Mouse (Mus musculus): ENCODE data around the gene Sox6. TPM values are rescaled to one million over a fixed set of nuclear protein-coding genes. Genes with fewer than 3 reads are reported as not detected.
A peak's percentile ranks its signal among the peaks of the same experiment; 100 is the strongest.

Gene Sox6
- total RNA-seq (2015) (0.45 and 3.8 TPM in 2 replicates), total RNA-seq (2017) (0.99 and 1.2 TPM in 2 replicates)

DNA sequence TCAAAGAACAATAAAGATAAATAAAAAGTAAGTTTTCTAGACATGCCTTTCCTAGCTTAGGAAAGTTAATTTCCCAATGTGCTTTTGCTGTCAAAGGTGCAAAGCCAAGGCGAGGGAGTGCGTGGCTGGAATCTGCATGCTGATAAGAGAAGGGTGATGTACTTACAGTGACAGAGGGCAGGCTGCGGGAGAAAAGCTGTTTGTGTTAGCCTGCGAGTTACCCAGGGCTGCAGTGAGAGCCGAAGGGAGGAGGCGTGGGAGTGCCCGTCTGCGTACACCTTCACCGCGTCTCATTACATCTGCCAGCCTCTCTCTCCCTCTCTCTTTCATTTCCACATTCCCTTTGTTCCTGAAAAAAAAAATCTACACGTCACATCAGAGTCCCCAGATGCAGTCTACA lies at the start of gene Sox6:
Gene Sox6 (minus strand): TSS at position 286 of the 400 bp plus-strand sequence.
- no peak for ATAC-seq (ENCODE audit: poor library complexity, severe bottlenecking)

DNA sequence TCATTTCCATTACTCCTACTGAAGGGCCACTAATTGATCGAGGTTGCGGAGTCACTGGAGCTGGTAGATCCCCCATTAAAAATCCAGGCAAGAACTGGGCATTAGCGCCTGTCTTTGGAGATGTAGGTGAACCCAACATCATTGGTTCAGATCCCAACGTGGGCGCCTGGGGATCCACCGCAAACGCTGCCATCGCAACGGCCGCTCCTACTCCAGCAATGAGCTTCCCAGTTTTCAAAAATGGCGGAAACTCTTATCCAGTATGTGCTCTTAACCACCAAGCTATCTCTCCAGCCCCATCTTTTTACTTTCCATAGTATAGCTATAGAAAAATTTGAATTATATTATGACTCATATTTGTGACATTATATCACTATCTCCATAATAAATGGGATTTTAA lies 45.8 kb upstream of the Sox6 start, which contains the start of gene Gm4353:
Gene Gm4353 (minus strand): TSS at position 270 of the 400 bp plus-strand sequence.
- ATAC-seq (ENCODE audit: poor library complexity, severe bottlenecking), result peak; percentile 94

GRCm38 (mm10) chr7:116060739-116061138 lies 22.1 kb upstream of the Sox6 start:
- no peak for ATAC-seq (ENCODE audit: poor library complexity, severe bottlenecking)

- no peak for ATAC-seq (ENCODE audit: poor library complexity, severe bottlenecking)
These were observed 1.9 kb upstream of the Sox6 start for GRCm38 (mm10) chr7:116040470-116041019.

GRCm38 (mm10) chr7:116039538-116040466 lies 1.2 kb upstream of the Sox6 start:
- peak; percentile 92 for ATAC-seq (ENCODE audit: poor library complexity, severe bottlenecking)

- no peak for ATAC-seq (ENCODE audit: poor library complexity, severe bottlenecking)
These were observed 571 bp upstream of the Sox6 start, which contains the start of gene 1110004F10Rik for GRCm38 (mm10) chr7:116039196-116039537. Gene 1110004F10Rik, plus strand, starts transcription at chr7:116039397.

- ATAC-seq (ENCODE audit: poor library complexity, severe bottlenecking), result no peak
These were observed 572 bp downstream of the Sox6 start for GRCm38 (mm10) chr7:116038024-116038423.

DNA sequence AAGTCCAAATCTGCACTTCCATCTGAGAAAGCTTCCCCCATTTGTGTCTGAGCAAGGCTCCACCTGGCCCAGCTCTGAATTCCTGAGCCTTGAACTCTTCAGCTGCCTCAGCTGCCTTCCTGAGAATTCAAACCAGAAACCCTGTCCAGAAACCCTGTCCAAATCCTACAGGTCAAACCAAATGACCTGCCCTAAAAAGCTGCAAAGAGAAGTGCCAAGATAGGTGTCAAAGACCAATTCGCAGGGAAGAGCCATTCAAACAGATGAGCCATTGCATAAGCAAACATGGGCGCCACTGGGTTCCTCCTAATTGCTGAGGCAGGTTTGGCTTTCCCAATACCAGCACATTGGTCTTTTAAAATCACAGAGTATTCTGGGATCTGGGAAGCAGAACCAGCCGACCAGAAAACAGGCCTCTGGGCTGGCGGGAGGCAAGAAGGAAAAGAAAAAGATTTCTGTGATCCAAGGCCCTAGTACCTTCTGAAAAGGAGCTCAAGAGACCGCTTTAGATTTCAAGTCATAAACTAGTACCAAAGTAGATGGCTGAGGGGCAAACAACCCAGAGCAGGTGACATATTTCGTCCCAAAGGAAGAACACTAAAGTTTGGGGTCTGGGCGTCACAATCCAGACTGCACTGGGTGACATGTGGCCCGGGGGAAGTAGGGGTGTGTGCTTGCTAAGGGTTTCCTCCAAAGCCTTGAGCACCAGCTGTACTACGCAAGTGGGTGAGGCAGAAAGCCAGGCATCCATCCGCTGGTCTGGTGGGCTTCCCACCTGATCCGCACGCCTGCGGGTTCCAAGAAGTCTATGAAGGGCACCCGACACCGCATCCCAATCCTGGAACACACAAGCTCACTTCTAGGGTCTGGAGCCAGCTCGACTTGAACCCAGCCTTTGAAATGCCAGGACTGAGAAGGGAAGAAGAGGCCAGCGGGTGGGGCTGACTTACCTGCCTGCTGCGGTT lies 1.7 kb downstream of the Sox6 start:
- no peak for ATAC-seq (ENCODE audit: poor library complexity, severe bottlenecking)

GRCm38 (mm10) chr7:116035504-116035903 lies 3.1 kb downstream of the Sox6 start:
- no peak for ATAC-seq (ENCODE audit: poor library complexity, severe bottlenecking)

GRCm38 (mm10) chr7:116034282-116034758 lies 4.3 kb downstream of the Sox6 start:
- no peak for ATAC-seq (ENCODE audit: poor library complexity, severe bottlenecking)

DNA sequence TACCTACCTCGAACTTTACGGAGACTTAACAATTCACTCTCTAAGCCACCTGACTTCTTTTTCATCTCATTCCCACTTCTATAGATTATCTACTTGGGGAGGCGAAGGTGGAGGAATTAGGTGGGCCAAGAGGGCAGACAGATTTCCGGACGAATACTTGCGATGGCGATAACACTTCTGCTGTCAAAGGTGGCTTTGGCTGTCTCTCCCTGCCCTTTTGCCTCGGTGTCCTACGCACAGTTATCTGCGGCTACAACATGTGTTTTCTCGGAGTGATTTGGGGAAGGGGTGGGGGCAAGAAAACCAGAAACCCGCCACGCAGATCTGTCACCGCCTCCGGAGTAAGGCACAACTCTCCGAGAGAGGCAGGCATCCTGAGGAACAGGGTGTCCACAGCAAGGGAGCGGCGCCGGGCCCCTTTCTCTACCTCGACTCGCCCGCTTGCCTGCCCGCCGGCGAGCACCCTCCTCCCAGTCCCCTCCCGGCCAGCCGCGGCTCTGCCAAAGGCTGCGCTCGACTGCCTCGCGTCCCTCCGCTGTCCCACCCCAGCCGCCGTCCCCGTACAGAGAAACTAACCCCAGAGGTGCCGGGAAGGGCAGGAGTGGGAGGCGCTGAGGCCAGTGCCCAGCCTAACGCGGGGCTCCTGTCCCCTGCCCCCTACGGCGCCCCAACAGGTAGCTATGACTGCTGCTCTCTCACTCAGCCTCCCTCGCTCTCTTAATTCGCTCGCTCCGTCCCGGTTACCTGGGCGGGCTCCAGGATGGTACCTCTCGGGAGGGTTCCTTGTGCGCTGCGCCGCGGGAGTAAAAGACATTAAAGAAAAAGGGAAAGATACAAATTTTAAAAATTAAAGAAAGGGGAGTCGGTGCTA lies 5.0 kb downstream of the Sox6 start:
- ATAC-seq (ENCODE audit: poor library complexity, severe bottlenecking), result no peak

- peak; percentile 60 for ATAC-seq (ENCODE audit: poor library complexity, severe bottlenecking)
These were observed 5.8 kb downstream of the Sox6 start for GRCm38 (mm10) chr7:116032596-116033307.

DNA sequence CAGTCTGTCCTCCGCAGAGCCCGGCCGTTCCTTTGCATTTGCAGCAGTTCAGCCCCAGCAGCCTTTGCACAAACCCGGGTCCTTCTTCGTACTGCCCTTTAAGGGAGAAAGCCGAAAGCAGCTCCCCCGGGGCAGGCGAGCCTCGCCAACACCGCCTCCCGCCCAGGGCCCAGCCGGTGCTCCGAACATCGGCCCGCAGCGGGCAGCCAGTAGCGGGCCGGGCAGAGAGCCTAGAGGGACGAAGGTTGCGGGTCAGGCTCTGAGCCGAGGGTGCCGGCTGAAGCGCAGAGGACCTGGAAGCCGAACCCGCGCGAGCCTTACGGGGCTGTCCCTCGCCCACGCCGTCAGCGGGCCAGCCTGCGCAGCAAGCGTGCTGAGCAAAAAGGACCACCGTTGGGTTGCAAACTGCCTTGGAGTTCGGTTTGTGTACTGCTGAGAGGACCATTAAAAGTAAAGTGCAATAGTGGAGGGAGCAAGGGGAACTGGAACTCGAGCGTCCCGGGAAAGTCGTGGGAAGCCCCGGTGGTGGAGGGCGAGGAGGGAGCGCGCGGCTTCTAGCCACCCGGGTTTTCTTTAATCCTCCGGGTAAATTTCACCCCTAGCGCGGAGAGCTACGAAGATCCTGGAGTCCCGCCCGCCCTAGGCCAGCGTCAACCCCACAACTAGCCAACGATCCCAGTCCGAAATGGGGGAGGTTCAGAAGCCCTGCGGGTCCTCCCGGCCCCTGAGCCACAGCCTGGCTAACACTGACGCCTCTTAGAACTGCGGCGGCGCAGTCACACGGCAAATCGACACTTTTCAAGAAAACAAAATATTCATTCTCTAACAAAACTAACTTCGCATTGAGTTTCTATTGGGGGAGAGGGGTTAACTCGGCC lies 6.6 kb downstream of the Sox6 start:
- ATAC-seq (ENCODE audit: poor library complexity, severe bottlenecking), result peak; percentile 36

DNA sequence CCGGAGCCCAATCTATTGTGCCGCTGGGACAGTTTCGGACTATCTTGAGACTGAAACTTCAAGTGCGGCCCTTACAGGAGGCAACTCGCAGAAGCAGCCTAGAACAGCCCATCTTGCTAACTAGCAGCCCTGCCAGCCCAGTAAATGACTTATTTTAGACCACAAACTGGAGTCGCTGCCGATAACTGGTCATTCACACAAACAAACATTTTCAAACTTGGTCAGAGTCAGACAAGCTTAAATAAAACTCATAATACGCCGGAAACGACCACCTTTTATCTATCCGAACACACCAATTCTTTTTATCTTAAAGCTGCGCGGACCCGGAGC lies 7.2 kb downstream of the Sox6 start:
- no peak for ATAC-seq (ENCODE audit: poor library complexity, severe bottlenecking)

GRCm38 (mm10) chr7:116030597-116031387 lies 7.8 kb downstream of the Sox6 start:
- ATAC-seq (ENCODE audit: poor library complexity, severe bottlenecking), result no peak

DNA sequence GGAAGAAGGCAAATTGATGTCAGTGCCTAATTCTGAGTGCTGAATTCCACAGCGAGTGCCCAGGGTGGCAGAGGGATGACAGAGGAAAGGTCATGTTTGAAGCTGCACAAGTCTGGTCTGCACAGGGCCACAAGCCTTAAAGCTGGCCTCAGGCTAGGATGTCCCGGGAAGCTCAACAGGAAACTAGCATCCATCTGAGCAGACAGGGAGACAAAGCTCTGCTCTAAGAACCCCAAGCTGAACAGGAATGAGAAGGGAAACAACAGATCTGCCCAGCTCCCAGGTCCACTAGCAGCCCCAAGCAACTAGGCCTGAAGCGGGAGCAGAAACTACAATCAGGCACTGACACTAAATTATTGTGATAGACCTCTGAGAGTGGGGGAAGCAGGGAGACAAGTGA lies 8.6 kb downstream of the Sox6 start:
- no peak for ATAC-seq (ENCODE audit: poor library complexity, severe bottlenecking)

GRCm38 (mm10) chr7:116002726-116003125 lies 35.9 kb downstream of the Sox6 start:
- no peak for ATAC-seq (ENCODE audit: poor library complexity, severe bottlenecking)

Data from megakaryocyte, adult 5-6 weeks (primary cell).